Mouse (Mus musculus): ENCODE results near the gene Npas3.
A peak's percentile ranks its signal among the peaks of the same experiment; 100 is the strongest.

Npas3 gene

GRCm38 (mm10) chr12:53587691-53588504, 339.4 kb downstream of the Npas3 start:
- DNase-seq (ENCODE audit: low read depth) = peak; percentile 38

- no peak for DNase-seq (ENCODE audit: low read depth)
Measured at GRCm38 (mm10) chr12:53589446-53589961, 341.0 kb downstream of the Npas3 start.

GRCm38 (mm10) chr12:53605661-53606060, 357.2 kb downstream of the Npas3 start:
- DNase-seq (ENCODE audit: low read depth) = no peak

GRCm38 (mm10) chr12:53612120-53612519, 363.6 kb downstream of the Npas3 start:
- no peak for DNase-seq (ENCODE audit: low read depth)

GRCm38 (mm10) chr12:53621271-53621670, 372.8 kb downstream of the Npas3 start:
- DNase-seq (ENCODE audit: low read depth) = no peak

GRCm38 (mm10) chr12:53623793-53624192, 375.3 kb downstream of the Npas3 start:
- DNase-seq (ENCODE audit: low read depth) = no peak

GRCm38 (mm10) chr12:53624379-53625021, 376.0 kb downstream of the Npas3 start:
- DNase-seq (ENCODE audit: low read depth) = no peak

- DNase-seq (ENCODE audit: low read depth) = no peak
Measured at GRCm38 (mm10) chr12:53629483-53630120, 381.1 kb downstream of the Npas3 start.

GRCm38 (mm10) chr12:53630607-53631006, 382.1 kb downstream of the Npas3 start:
- no peak for DNase-seq (ENCODE audit: low read depth)

- DNase-seq (ENCODE audit: low read depth) = peak; percentile 7
Measured at GRCm38 (mm10) chr12:53631315-53632106, 383.0 kb downstream of the Npas3 start.

GRCm38 (mm10) chr12:53638571-53638970, 390.1 kb downstream of the Npas3 start:
- DNase-seq (ENCODE audit: low read depth) = no peak

GRCm38 (mm10) chr12:53647282-53647681, 398.8 kb downstream of the Npas3 start:
- DNase-seq (ENCODE audit: low read depth) = no peak

- no peak for DNase-seq (ENCODE audit: low read depth)
Measured at GRCm38 (mm10) chr12:53656301-53656700, 407.8 kb downstream of the Npas3 start.

- no peak for DNase-seq (ENCODE audit: low read depth)
Measured at GRCm38 (mm10) chr12:53664084-53664483, 415.6 kb downstream of the Npas3 start.

- DNase-seq (ENCODE audit: low read depth) = no peak
Measured at GRCm38 (mm10) chr12:53671846-53672245, 423.4 kb downstream of the Npas3 start.

- peak; percentile 34 for DNase-seq (ENCODE audit: low read depth)
Measured at GRCm38 (mm10) chr12:53677091-53677630, 428.7 kb downstream of the Npas3 start.

GRCm38 (mm10) chr12:53678166-53678565, 429.7 kb downstream of the Npas3 start:
- DNase-seq (ENCODE audit: low read depth) = no peak

- DNase-seq (ENCODE audit: low read depth) = no peak
Measured at GRCm38 (mm10) chr12:53679161-53679560, 430.7 kb downstream of the Npas3 start.

- no peak for DNase-seq (ENCODE audit: low read depth)
Measured at GRCm38 (mm10) chr12:53680501-53680900, 432.0 kb downstream of the Npas3 start.

GRCm38 (mm10) chr12:53682036-53682435, 433.6 kb downstream of the Npas3 start:
- DNase-seq (ENCODE audit: low read depth) = peak; percentile 5

- DNase-seq (ENCODE audit: low read depth) = no peak
Measured at GRCm38 (mm10) chr12:53692471-53692870, 444.0 kb downstream of the Npas3 start.

- DNase-seq (ENCODE audit: low read depth) = no peak
Measured at GRCm38 (mm10) chr12:53694346-53694745, 445.9 kb downstream of the Npas3 start.
